Mouse (Mus musculus) C2C12 (cell line): Measurements from ENCODE around the gene Zfp618.

ENCODE experiments used
- CEBPB ChIP-seq: IDR thresholded peaks from one replicate; pipeline ENCODE4 v1.6.1; 2011; ENCODE audit warnings: low read depth, mild to moderate bottlenecking, control low read depth, moderate library complexity
- CTCF ChIP-seq: IDR thresholded peaks from one replicate; pipeline ENCODE4 v1.5.1; 2011; ENCODE audit not compliant: control insufficient read depth, insufficient read depth, insufficient read length

- TF ChIP-seq CTCF, result no peak
- no peak for TF ChIP-seq CEBPB
These were observed 95.0 kb downstream of the Zfp618 start for GRCm38 (mm10) chr4:63060358-63060757.
